ENCODE assay signal across 8 mouse cellular contexts in genomic region chr1:60534932-60535331, GRCm38 (mm10). TPM values are rescaled to one million over a fixed set of nuclear protein-coding genes. Genes with fewer than 3 reads are reported as not detected.
DNase-seq lines count a peak whose midpoint lies in the region; ATAC-seq lines count a peak whose summit lies in the region.

No protein-coding gene starts in this region.

- 93% methylated on average over 2 of the region's 2 CpGs for whole genome bisulfite sequencing in midbrain, embryonic 15.5 days

- no peak overlapping the region for H3K9ac ChIP-seq in midbrain, embryonic 15.5 days

- peak; percentile 25 to 38 for DNase-seq in heart, postnatal 10 days
- DNase-seq in heart, postnatal 25 days (ENCODE audit: low spot score): no peak
- peak; percentile 32 to 38 for DNase-seq in B cell, adult 2 months
- peak; percentile 34 for DNase-seq in WW6 (ENCODE audit: low read depth, low spot score)
- peak; percentile 27 to 63 for DNase-seq in kidney, postnatal 36 days
- DNase-seq in thymus, adult 18-20 months: peak; percentile 8 to 27
- no peak for DNase-seq in urinary bladder, postnatal 10 days (ENCODE audit: low spot score)

- no peaks in the 10 kb centered on the region for H3K27me3 ChIP-seq in midbrain, embryonic 15.5 days (replicated peaks)

- H3K36me3 ChIP-seq in midbrain, embryonic 15.5 days (replicated peaks): peaks cover 12% of the 10 kb centered on the region

- no peak overlapping the region for H3K27ac ChIP-seq in midbrain, embryonic 15.5 days

- H3K9me3 ChIP-seq in midbrain, embryonic 15.5 days: no peaks in the 10 kb centered on the region

- H3K4me1 ChIP-seq in midbrain, embryonic 15.5 days: no peaks in the 10 kb centered on the region

- no peak overlapping the region for H3K4me2 ChIP-seq in midbrain, embryonic 15.5 days

- intact Hi-C loops in heart, postnatal 10 days (cut with DNase I): no loop called here
- intact Hi-C loops in heart, postnatal 25 days (cut with DNase I): loop anchor here (5.0 kb wide), 2 partner anchors 182 to 322 kb away; partner anchors contain the start of gene Cd28

- no peak overlapping the region for H3K4me3 ChIP-seq in midbrain, embryonic 15.5 days

- no peak for ATAC-seq in midbrain, embryonic 15.5 days (replicated peaks)

RNA-seq across cellular contexts. Expression of gene Raph1, which starts 32.0 kb away (rescaled TPM):
- total RNA-seq in heart, postnatal 10 days (2021): 100 to 1,000 TPM; 132 to 182 TPM
- total RNA-seq in heart, postnatal 25 days (2021): 100 to 1,000 TPM; 114 to 132 TPM
- polyA plus RNA-seq in midbrain, embryonic 15.5 days (2015; fragmentation: Nextera tagmentation; extraction: Ambion mirVana): 27.1 and 28.3 TPM in 2 replicates

Comparison
In these comparisons a context has a peak if more than half of its experiments do, and no peak if none do; other contexts are left out.
1. DNase-seq: peak in heart, postnatal 10 days (2 of 2), B cell, adult 2 months (2 of 2), WW6 (single experiment), kidney, postnatal 36 days (2 of 2) and thymus, adult 18-20 months (2 of 2); none in heart, postnatal 25 days (single experiment) and urinary bladder, postnatal 10 days (single experiment).